Mouse (Mus musculus) spleen, adult 18-20 months (tissue): ENCODE measurements at regions not wholly inside any gene's neighbourhood (a gene's known extent, or its start where the extent isn't known, plus 50 kb on each side); places are given as distances from the start of the nearest gene placed in this dataset.

Experiments used
- DNase-seq, 2 experiments: peaks; one replicate each; pipeline ENCODE4 v3.0.0; 2022; ENCODE audit warnings: mixed read lengths in 2 of 2

GRCm38 (mm10) chr1:82070181-82071109 lies 162.5 kb upstream of the Gm9747 start:
- no peak for DNase-seq

DNA sequence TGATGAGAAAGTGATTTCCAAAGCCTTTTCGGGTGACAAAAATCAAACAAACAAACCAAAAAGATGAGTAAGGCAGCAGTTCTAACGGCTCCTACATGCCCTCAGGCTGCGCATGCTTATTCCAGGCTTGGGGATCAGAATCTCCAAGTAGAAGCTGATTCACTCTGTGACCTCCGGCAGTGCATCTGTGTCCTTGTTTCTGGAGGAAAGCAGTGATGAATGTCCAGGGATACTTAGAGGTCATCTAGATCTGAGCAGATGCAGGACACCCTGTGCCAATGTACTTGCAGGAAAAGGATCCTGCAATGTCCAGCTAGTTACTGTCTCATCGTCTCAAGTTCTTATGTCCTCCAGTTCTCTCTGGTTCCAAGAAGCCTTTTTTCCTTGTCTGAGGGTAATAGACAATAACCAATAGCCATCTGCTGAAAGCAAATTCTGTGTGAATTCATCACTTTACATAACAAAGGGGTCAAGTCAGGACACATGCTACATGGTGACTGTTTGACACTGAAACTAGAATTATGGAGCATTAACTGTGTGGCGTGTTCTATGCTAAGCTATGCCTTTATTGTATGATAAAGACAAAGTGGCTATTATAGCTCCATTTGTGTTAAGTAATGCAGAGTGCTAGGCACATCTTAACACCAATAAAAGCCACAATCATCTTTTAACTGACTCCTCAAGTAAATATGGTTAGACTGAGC lies 143.6 kb upstream of the Gm9747 start:
- no peak for DNase-seq

- no peak for DNase-seq
Measured at GRCm38 (mm10) chr1:82095101-82095500, 137.8 kb upstream of the Gm9747 start.

DNA sequence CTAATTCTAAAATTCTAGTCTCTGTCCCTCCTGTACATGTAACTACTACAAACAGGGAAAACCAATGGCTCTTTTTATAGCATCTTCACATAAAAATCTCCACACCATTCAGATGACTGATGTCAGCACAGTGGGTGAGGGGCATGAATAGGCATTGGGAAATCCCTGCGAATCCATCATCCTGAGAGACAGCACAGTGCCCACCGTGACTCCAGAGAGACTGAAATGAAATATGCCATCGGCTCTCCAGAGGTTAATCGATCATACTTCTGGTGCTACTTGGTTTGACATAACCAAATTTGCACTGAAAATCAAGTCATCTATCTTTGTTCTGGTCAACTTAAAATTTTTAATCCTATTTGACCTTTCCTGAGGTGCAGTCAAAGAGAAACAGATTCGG lies 126.2 kb upstream of the Gm9747 start:
- DNase-seq: no peak

GRCm38 (mm10) chr1:82110071-82110635 lies 122.8 kb upstream of the Gm9747 start:
- no peak for DNase-seq

GRCm38 (mm10) chr1:82112401-82112800 lies 120.5 kb upstream of the Gm9747 start:
- DNase-seq: no peak

GRCm38 (mm10) chr1:82124503-82124902 lies 108.4 kb upstream of the Gm9747 start:
- no peak for DNase-seq

- DNase-seq: no peak
Measured at GRCm38 (mm10) chr1:82129700-82130275, 103.1 kb upstream of the Gm9747 start.

- DNase-seq: no peak
Measured at GRCm38 (mm10) chr1:82132536-82132935, 100.4 kb upstream of the Gm9747 start.

- no peak for DNase-seq
Measured at GRCm38 (mm10) chr1:82134938-82135337, 98.0 kb upstream of the Gm9747 start.

GRCm38 (mm10) chr1:82135761-82136331 lies 97.1 kb upstream of the Gm9747 start:
- no peak for DNase-seq

GRCm38 (mm10) chr1:82145256-82145655 lies 87.7 kb upstream of the Gm9747 start:
- DNase-seq: no peak

DNA sequence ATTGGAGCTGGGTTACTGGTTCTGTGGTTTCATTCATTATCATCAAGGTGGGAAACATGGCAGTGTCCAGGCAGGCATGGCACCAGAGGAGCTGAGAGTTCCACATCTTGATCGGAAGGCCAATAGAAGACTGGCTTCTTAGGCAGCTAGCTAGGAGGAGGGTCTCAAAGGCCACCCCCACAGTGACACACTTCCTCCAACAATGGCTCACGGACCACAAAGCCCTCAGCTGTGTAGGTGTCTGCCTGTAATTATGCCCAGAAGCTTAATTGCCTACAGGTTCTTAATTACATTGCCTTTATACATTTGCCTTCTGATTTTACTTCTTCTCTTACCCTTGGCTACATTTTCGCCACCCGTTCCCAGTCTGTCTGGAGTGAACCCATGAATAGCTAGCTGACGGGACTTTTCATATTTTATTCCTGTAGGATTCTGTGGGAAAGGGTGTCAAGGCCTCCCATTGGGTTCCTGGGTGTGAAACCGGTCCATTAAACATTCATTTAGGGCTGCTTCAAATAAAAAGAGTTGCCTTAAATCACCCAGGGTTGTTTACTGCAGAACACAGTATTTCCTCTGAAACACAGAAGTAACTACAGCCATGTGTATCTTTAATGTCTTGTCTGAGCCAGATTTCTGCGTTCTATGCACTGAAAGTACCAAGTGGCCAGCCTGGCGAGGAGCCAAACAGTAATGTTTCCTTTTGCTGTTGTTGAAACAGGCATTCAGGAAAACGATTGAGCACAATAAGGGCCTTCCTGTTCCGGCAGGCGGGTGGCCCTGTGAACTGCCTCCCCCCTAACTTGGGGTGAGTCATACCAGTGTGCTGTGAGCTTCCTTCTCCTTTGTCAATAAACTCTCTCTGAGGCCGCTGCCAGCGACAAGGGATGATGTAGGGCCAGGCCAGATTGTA lies 82.4 kb upstream of the Gm9747 start:
- peak in 1 of 2 experiments; percentile 4 for DNase-seq

DNA sequence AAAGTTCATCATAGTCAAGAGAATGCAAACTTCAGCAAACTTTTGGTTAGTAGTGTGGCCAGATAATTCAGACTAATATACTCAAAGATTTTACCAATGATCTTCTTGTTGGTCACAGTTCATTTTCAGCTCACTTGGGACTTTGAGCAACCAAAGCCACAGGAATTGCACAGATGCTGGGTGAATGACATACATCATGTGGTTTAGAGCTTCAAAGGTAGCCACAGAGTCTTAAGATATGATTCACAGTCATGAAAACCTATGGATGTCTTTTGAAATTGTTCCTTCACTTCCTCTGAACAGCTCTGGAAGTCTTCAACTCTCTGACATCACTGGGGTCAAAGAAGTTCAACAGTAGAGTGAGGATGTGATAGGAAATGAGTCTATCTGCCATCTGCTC lies 77.0 kb upstream of the Gm9747 start:
- DNase-seq: no peak

DNA sequence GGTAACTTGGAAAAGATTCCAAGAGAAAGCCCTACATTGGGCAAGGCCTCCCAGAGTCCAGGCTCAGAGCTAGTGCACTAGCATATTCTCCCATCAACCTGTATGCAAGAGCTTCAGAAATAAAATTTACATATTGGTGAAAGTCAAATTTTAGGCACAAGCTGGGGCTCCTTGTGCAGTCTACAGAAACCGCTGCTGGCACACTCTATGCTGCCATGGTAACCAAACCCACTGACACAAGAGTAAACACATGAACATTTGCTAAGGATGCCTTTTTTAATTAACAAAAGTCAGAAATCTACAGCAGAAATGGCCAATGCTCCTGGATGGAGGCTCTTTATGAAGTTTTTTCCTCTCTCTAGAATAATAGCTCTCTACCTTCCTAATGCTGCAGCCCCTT lies 75.9 kb upstream of the Gm9747 start:
- no peak for DNase-seq

- no peak for DNase-seq
Measured at GRCm38 (mm10) chr1:82158466-82158865, 74.4 kb upstream of the Gm9747 start.

GRCm38 (mm10) chr1:82159201-82159600 lies 73.7 kb upstream of the Gm9747 start:
- no peak for DNase-seq

GRCm38 (mm10) chr1:82162926-82163325 lies 70.0 kb upstream of the Gm9747 start:
- no peak for DNase-seq

DNA sequence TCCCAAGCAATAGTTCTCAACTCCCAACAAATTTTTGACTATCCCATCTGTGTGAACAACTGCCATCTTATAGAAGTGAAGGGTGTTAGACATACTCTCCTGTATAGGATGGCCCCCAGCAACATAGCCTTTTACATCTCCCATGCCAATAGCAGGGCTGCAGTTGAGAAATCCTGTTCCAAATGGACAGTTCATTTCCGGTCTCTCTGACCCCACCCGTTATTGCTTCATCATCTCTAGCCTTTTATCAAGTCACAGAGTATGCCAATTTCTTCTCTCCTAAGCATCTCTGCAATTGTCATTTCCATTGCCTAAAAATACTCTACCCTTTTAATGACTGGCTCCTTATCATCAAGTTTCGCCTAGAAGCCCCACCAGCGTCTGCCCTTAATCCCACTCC lies 64.8 kb upstream of the Gm9747 start:
- DNase-seq: no peak

GRCm38 (mm10) chr1:82168949-82169348 lies 64.0 kb upstream of the Gm9747 start:
- no peak for DNase-seq

DNA sequence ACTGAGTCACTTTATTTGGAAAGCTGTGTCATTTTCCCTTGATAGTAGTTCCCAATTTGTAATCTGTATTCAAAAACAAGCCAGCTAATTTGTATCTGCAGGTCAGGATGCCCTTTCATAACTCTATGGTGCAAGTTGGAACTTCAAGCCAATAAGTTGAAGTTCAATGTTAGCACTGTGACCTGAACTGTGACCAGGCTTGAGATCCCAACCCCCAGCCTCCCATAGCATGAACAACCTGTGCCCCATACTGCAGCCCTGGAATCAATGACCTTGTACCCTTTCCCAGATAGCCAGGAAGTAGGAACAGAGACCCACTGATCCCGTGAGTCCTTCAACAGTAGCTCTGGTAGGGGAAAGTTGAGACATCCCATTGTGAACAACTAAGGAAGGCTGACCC lies 52.5 kb upstream of the Gm9747 start:
- DNase-seq: no peak
